Mouse (Mus musculus) hindbrain, embryonic 10.5 days (tissue): ENCODE data around the gene 4930579F01Rik. TPM values are rescaled to one million over a fixed set of nuclear protein-coding genes. Genes with fewer than 3 reads are reported as not detected.

ENCODE experiments used
- DNase-seq: peaks from one replicate; pipeline ENCODE4 v3.0.0-alpha.2; 2017; ENCODE audit warnings: low spot score
- H3K27ac ChIP-seq: fragments of 300-500 bp; sonication (generic); 2 replicates; pipeline ENCODE4 v1.5.1; 2016; ENCODE audit warnings: mild to moderate bottlenecking, moderate library complexity
- H3K27me3 ChIP-seq: fragments of 300-500 bp; sonication (generic); 2 replicates; pipeline ENCODE4 v1.6.1; 2016; ENCODE audit warnings: mild to moderate bottlenecking; ENCODE audit not compliant: poor library complexity, insufficient read depth, severe bottlenecking
- H3K36me3 ChIP-seq: fragments of 300-500 bp; sonication (generic); 2 replicates; pipeline ENCODE4 v1.6.1; 2016; ENCODE audit warnings: mild to moderate bottlenecking, moderate library complexity
- H3K4me1 ChIP-seq: fragments of 300-500 bp; sonication (generic); replicated peaks from 2 replicates; pipeline ENCODE4 v1.6.1; 2016; ENCODE audit warnings: mild to moderate bottlenecking
- H3K4me3 ChIP-seq: fragments of 300-500 bp; sonication (generic); 2 replicates; pipeline ENCODE4 v1.5.1; 2016; ENCODE audit warnings: mild to moderate bottlenecking, moderate library complexity
- H3K9me3 ChIP-seq: fragments of 300-500 bp; sonication (generic); 2 replicates; pipeline ENCODE4 v1.6.1; 2016; ENCODE audit warnings: mild to moderate bottlenecking, moderate library complexity
- WGBS: fragments of 180-500 bp; shearing (Covaris S2); methylation state at CpG from one replicate; pipeline ENCODE4 v1.1.7; 2016; 5-methylcytosine and 5-hydroxymethylcytosine counted together
- polyA plus RNA-seq: library from polyadenylated mRNA; unstranded; fragments of >200 nt; fragmentation: Nextera tagmentation; extraction: Ambion mirVana; gene quantifications from 2 replicates; pipeline ENCODE4 v1.2.1, GENCODE M21; 2016

Gene 4930579F01Rik
- polyA plus RNA-seq, 1 experiment from 2014 or later = not detected

DNA sequence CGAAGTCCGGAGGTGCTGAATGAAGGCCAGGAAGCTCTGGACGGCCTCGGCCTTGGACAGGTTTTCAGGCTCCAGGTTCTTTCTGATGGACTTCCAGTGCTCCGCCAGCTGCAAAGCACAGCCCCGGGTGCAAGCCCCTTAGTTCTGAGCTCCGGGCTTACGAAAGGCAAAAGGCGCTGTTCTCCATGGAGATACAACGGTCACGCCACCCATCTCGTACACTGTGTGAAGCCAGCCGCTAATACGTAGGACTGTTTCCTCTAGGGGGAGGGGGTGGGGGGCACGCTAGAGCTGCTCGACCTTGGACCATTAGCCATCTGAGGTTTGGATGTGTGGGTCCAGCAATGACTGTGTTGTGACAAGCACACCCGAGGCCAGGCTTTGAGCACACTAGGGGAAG, 79.5 kb downstream of the 4930579F01Rik start:
- H3K9me3 ChIP-seq = no peaks in the 10 kb centered on the region
- 0 out of 2 replicates have a peak, but pooled peaks cover 5% of the 10 kb centered on the region for H3K36me3 ChIP-seq

More for the DNA sequence above, 79.5 kb downstream of the 4930579F01Rik start:
- WGBS = 85% methylated on average over 17 of the region's 17 CpGs
- Histone ChIP-seq H3K4me3 (no peak overlapping the region), H3K27me3 (no peaks in the 10 kb centered on the region), H3K27ac (no peak overlapping the region), H3K4me1 (no peaks in the 10 kb centered on the region)
- no peak for DNase-seq

Other genes starting within 250 kb of the 4930579F01Rik start
- gene Dapp1, start 212.3 kb downstream of the 4930579F01Rik start, polyA plus RNA-seq = 2.3 and 2.4 TPM in 2 replicates
- gene 1110002E22Rik, start 128.8 kb downstream of the 4930579F01Rik start, polyA plus RNA-seq = 0.04 and 0.18 TPM in 2 replicates
- gene Gm5105, start 126.4 kb downstream of the 4930579F01Rik start, polyA plus RNA-seq = not detected in 2 replicates
- gene Trmt10a, start 50.4 kb downstream of the 4930579F01Rik start, polyA plus RNA-seq = 12.5 and 15.1 TPM in 2 replicates
- gene Mttp, start 48.9 kb downstream of the 4930579F01Rik start, polyA plus RNA-seq = 9.2 and 9.9 TPM in 2 replicates
- 0.07 and 0.36 TPM in 2 replicates for gene Adh7, start 23.9 kb upstream of the 4930579F01Rik start, polyA plus RNA-seq
- gene Adh1, start 67.2 kb upstream of the 4930579F01Rik start, polyA plus RNA-seq = 0.30 and 0.34 TPM in 2 replicates
- gene Adh6a, start 119.5 kb upstream of the 4930579F01Rik start, polyA plus RNA-seq = not detected in 2 replicates
- 0.52 and 0.78 TPM in 2 replicates for gene Adh6b, start 147.9 kb upstream of the 4930579F01Rik start, polyA plus RNA-seq
- not detected in 2 replicates for gene Adh4, start 221.6 kb upstream of the 4930579F01Rik start, polyA plus RNA-seq
- gene Adh5, start 249.3 kb upstream of the 4930579F01Rik start, polyA plus RNA-seq = 255 and 261 TPM in 2 replicates